Mouse (Mus musculus) liver, adult 2 months (tissue): ENCODE results near the gene Ctnnb1.

ENCODE experiments used
- CTCF ChIP-seq: fragments of 200-500 bp; IDR thresholded peaks from 2 replicates; pipeline ENCODE4 v1.5.1; 2011; ENCODE audit warnings: low read depth, low read length, control low read depth
- POLR2A ChIP-seq: fragments of 200-500 bp; IDR thresholded peaks from 2 replicates; pipeline ENCODE4 v1.6.1; 2011; ENCODE audit warnings: low read length, control low read depth; ENCODE audit not compliant: insufficient read depth; ENCODE audit errors: extremely low read depth

DNA sequence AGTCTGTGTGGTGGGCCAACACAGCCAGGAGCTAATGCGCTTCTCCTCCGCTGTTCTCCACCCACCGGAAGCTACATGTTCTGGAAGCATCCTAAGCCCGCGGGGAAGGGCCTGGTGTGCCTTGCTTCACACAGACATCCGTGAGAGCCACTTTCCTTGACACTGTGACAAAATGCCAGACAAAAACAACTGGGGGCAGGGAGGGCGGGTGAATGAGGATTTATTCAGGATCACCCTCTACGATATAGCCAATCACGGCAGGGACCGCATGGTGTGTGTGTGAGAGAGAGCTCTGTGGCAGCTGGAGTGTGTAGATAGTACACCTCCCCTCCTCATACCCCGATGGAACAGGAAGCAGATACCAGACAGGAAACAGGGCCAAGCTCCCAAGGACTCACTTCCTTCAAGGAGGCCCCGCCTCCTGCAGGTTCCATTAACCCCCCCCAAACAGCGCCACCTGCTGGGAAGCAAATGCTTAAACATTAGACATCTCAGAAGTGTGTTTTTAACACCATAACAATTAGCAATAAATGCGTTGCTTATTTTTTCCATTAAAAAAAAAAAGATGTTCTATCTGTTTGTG is 14.0 kb upstream of the Ctnnb1 start:
- no peak for TF ChIP-seq POLR2A
- TF ChIP-seq CTCF = peak; percentile 53
